In the genomic region with DNA sequence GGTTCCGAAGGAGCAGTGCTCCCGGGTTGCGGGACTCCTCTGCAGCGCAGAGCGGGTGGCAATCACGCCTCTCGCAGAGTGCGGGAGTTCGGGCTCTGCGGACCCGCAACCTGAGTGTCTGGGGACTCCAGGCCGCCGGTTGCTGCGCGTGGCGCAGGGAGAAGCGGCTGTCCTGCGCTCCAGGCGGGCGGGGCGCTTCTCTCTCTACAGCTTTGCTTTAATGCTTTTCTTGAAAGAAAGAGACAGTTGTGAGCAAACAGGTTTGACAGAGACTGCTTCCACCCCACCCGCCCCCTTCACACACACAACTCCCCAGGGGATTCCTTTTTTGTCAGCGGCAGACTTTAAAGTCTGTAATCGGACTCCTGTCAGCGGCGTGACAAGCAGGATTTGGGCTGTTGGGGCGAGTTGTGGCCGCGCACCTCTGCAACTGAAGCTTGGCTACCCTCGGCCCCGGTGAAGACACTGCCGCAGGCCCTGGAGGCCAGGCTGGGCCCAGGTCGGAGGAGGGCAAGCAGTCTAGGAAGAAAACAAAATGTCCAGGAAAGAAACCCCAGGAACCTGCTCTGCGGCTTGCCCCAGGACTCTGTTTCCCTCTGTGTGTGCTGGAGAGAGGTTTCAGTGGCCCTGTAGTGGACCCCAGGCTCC, we compare ENCODE assay signal across 11 mouse cellular contexts. TPM values are rescaled to one million over a fixed set of nuclear protein-coding genes. Genes with fewer than 3 reads are reported as not detected.
DNase-seq lines count a peak whose midpoint lies in the region; ATAC-seq lines count a peak whose summit lies in the region.
"Had no signal": no experiment of that assay in that cellular context is flagged by ENCODE, and none has a peak within 500 bp of the region (broad histone marks: within the 10 kb centered on the region; RNA-seq: fewer than 3 reads in every experiment).

No protein-coding gene starts in this region.

- H3K4me2 ChIP-seq in forebrain, embryonic 15.5 days (replicated peaks), result no peak overlapping the region
- peak overlapping the region; percentile 34 for H3K4me2 ChIP-seq in forebrain, embryonic 13.5 days
- H3K4me2 ChIP-seq in midbrain, embryonic 11.5 days, result peak overlapping the region; percentile 36
- H3K4me2 ChIP-seq: liver, embryonic 13.5 days had no signal

- H3K4me1 ChIP-seq in forebrain, embryonic 10.5 days, result peaks cover 71% of the 10 kb centered on the region
- peaks cover 63% of the 10 kb centered on the region for H3K4me1 ChIP-seq in forebrain, embryonic 15.5 days
- peaks cover 69% of the 10 kb centered on the region for H3K4me1 ChIP-seq in forebrain, embryonic 13.5 days
- peaks cover 39% of the 10 kb centered on the region for H3K4me1 ChIP-seq in midbrain, embryonic 11.5 days (ENCODE audit: control insufficient read depth, insufficient read depth, low read length)
- H3K4me1 ChIP-seq: liver, embryonic 13.5 days had no signal

- peak overlapping the region; percentile 43 for H3K4me3 ChIP-seq in forebrain, embryonic 10.5 days
- no peak overlapping the region for H3K4me3 ChIP-seq in forebrain, embryonic 15.5 days
- H3K4me3 ChIP-seq in forebrain, embryonic 13.5 days, result peak overlapping the region; percentile 17
- H3K4me3 ChIP-seq in midbrain, embryonic 11.5 days (ENCODE audit: low read depth, low read length), result peak overlapping the region; percentile 7; the same call in 1 of the 2 replicates
- H3K4me3 ChIP-seq: liver, embryonic 13.5 days had no signal

- H3K27ac ChIP-seq in forebrain, embryonic 10.5 days, result peak overlapping the region; percentile 22
- H3K27ac ChIP-seq in forebrain, embryonic 15.5 days (replicated peaks), result no peak overlapping the region
- no peak overlapping the region for H3K27ac ChIP-seq in forebrain, embryonic 13.5 days
- peak overlapping the region; percentile 41; the same call in 1 of the 2 replicates for H3K27ac ChIP-seq in midbrain, embryonic 11.5 days (ENCODE audit: low read depth, low read length)
- H3K27ac ChIP-seq: liver, embryonic 13.5 days had no signal

- intact Hi-C loops in left cerebral cortex, postnatal 14 days (cut with DNase I), result loop anchor here (5.0 kb wide), 1 partner anchor 914 kb away; a partner anchor contains a TSS

- no peak for ATAC-seq in forebrain, embryonic 15.5 days (replicated peaks)
- no peak for ATAC-seq in forebrain, embryonic 13.5 days
- 0 out of 2 replicates have a peak, but pooled peaks have one; percentile 9 for ATAC-seq in midbrain, embryonic 11.5 days (ENCODE audit: low FRiP score)

- H3K36me3 ChIP-seq in forebrain, embryonic 10.5 days (replicated peaks), result no peaks in the 10 kb centered on the region
- H3K36me3 ChIP-seq in forebrain, embryonic 15.5 days, result no peaks in the 10 kb centered on the region
- H3K36me3 ChIP-seq in forebrain, embryonic 13.5 days (ENCODE audit: poor library complexity, severe bottlenecking), result no peaks in the 10 kb centered on the region
- H3K36me3 ChIP-seq in midbrain, embryonic 11.5 days (ENCODE audit: control insufficient read depth, insufficient read depth, low read length), result no peaks in the 10 kb centered on the region
- H3K36me3 ChIP-seq: liver, embryonic 13.5 days had no signal

- H3K9ac ChIP-seq in forebrain, embryonic 15.5 days (replicated peaks), result no peak overlapping the region
- no peak overlapping the region for H3K9ac ChIP-seq in forebrain, embryonic 13.5 days
- peak overlapping the region; percentile 3; the same call in 1 of the 2 replicates for H3K9ac ChIP-seq in midbrain, embryonic 11.5 days (ENCODE audit: low read length)
- H3K9ac ChIP-seq: liver, embryonic 13.5 days had no signal

- H3K9me3 ChIP-seq in forebrain, embryonic 10.5 days, result no peaks in the 10 kb centered on the region
- H3K9me3 ChIP-seq in forebrain, embryonic 15.5 days, result no peaks in the 10 kb centered on the region
- no peaks in the 10 kb centered on the region for H3K9me3 ChIP-seq in forebrain, embryonic 13.5 days (replicated peaks)
- no peaks in the 10 kb centered on the region for H3K9me3 ChIP-seq in midbrain, embryonic 11.5 days (ENCODE audit: control insufficient read depth, low read length)
- H3K9me3 ChIP-seq: liver, embryonic 13.5 days had no signal

- DNase-seq in forebrain, embryonic 10.5 days (ENCODE audit: extremely low spot score, low spot score), result peak; percentile 51
- peak; percentile 10 for DNase-seq in 3134 (ENCODE audit: extremely low read depth, insufficient read length, low spot score)
- peak; percentile 97 for DNase-seq in midbrain, embryonic 11.5 days (ENCODE audit: low spot score, missing footprints)
- DNase-seq in spleen, postnatal 4 days (ENCODE audit: low spot score in 2 of 2), result no peak
- DNase-seq in left cerebral cortex, postnatal 14 days (ENCODE audit: low spot score in 2 of 2), result no peak
- no peak for DNase-seq in kidney, adult 8-10 months
- DNase-seq: cerebellum, adult 9-10 months; kidney, postnatal 14 days; liver, embryonic 13.5 days had no signal

- peaks cover 100% of the 10 kb centered on the region for H3K27me3 ChIP-seq in forebrain, embryonic 10.5 days (ENCODE audit: poor library complexity, severe bottlenecking)
- peaks cover 89% of the 10 kb centered on the region for H3K27me3 ChIP-seq in forebrain, embryonic 15.5 days
- H3K27me3 ChIP-seq in forebrain, embryonic 13.5 days, result peaks cover 98% of the 10 kb centered on the region
- H3K27me3 ChIP-seq in midbrain, embryonic 11.5 days (ENCODE audit: control insufficient read depth, insufficient read depth, low read length), result peaks cover 97% of the 10 kb centered on the region

- under 1% methylated on average over 34 of the region's 34 CpGs for WGBS in forebrain, embryonic 10.5 days
- under 1% methylated on average over 34 of the region's 34 CpGs for WGBS in forebrain, embryonic 15.5 days
- 1% methylated on average over 34 of the region's 34 CpGs for WGBS in forebrain, embryonic 13.5 days
- WGBS in midbrain, embryonic 11.5 days, result under 1% methylated on average over 34 of the region's 34 CpGs

RNA-seq across cellular contexts. Expression of a gene that starts 4.3 kb away (rescaled TPM):
- polyA plus RNA-seq in forebrain, embryonic 10.5 days (2016; fragmentation: Nextera tagmentation; extraction: Ambion mirVana), result 1.4 and 2.1 TPM in 2 replicates
- 0.98 and 4.9 TPM in 2 replicates for polyA plus RNA-seq in forebrain, embryonic 15.5 days (2015; fragmentation: Nextera tagmentation; extraction: Ambion mirVana)
- 4.2 and 8.1 TPM in 2 replicates for polyA plus RNA-seq in forebrain, embryonic 13.5 days (2015; fragmentation: Nextera tagmentation; extraction: Ambion mirVana)
- polyA plus RNA-seq in midbrain, embryonic 11.5 days (2014; fragmentation: Nextera tagmentation; extraction: Ambion mirVana), result 12.4 and 14.0 TPM in 2 replicates
- not detected for total RNA-seq in left cerebral cortex, postnatal 14 days (2021)
- polyA plus RNA-seq: liver, embryonic 13.5 days had no signal

Comparison
In these comparisons a context has a peak if more than half of its experiments do, and no peak if none do; other contexts are left out.
1. H3K27ac ChIP-seq: peak in forebrain, embryonic 10.5 days (single experiment) and midbrain, embryonic 11.5 days (single experiment); none in forebrain, embryonic 15.5 days (single experiment) and forebrain, embryonic 13.5 days (single experiment).
2. DNase-seq: peak in forebrain, embryonic 10.5 days (single experiment), 3134 (single experiment) and midbrain, embryonic 11.5 days (single experiment); none in spleen, postnatal 4 days (0 of 2), left cerebral cortex, postnatal 14 days (0 of 2) and kidney, adult 8-10 months (0 of 2).